Mouse (Mus musculus) liver, adult 2 months (tissue): ENCODE measurements around the gene Mapk11.

ENCODE experiments used
- CTCF ChIP-seq: fragments of 200-500 bp; IDR thresholded peaks from 2 replicates; pipeline ENCODE4 v1.5.1; 2011; ENCODE audit warnings: low read depth, low read length, control low read depth
- POLR2A ChIP-seq: fragments of 200-500 bp; IDR thresholded peaks from 2 replicates; pipeline ENCODE4 v1.6.1; 2011; ENCODE audit warnings: low read length, control low read depth; ENCODE audit not compliant: insufficient read depth; ENCODE audit errors: extremely low read depth

GRCm38 (mm10) chr15:89171526-89172051 lies 22.2 kb upstream of the Mapk11 start:
- TF ChIP-seq POLR2A (no peak), CTCF (no peak)
